Mouse (Mus musculus) ES-E14 (cell line): ENCODE measurements around the gene Cdc7.

Experiments
- CHD2 ChIP-seq: IDR thresholded peaks from 2 replicates; pipeline ENCODE4 v1.6.1; 2014; ENCODE audit warnings: mild to moderate bottlenecking, low read depth, low read length, inconsistent platforms
- HCFC1 ChIP-seq: IDR thresholded peaks from 2 replicates; pipeline ENCODE4 v1.6.1; 2012; ENCODE audit warnings: low read length, inconsistent platforms, borderline replicate concordance; ENCODE audit not compliant: insufficient read depth
- ZNF384 ChIP-seq: IDR thresholded peaks from 2 replicates; pipeline ENCODE4 v1.6.1; 2012; ENCODE audit warnings: low read depth, low read length, inconsistent platforms

DNA sequence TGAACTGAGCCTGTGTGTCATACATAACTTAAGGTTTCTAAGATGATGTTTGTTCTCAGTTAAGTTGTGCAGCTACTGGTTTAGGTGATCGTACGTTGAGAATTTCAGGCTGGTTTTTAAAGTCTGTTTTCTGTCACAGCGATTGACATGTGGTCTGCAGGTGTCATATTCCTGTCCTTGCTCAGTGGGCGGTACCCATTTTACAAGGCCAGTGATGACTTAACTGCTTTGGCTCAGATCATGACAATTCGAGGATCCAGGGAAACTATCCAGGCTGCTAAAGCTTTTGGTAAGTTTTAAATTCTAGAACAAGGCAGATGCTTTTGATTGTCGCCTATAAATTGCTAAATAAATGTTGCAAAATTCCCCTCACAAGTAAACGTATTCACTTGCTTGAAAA lies 15.0 kb downstream of the Cdc7 start:
- TF ChIP-seq CHD2 (no peak), HCFC1 (no peak), ZNF384 (no peak)
